Mouse (Mus musculus) T-helper 2 cell (primary cell): ENCODE results near the gene 1700088E04Rik.

ENCODE experiments used
- in situ Hi-C: fragments of 300-600 bp; cut with MboI, MseI; formaldehyde crosslinking; loops from one replicate; pipeline ENCODE4 v1.15.1; 2025; ENCODE audit warnings: high pct_unique_total_duplicates

The 1700088E04Rik gene

DNA sequence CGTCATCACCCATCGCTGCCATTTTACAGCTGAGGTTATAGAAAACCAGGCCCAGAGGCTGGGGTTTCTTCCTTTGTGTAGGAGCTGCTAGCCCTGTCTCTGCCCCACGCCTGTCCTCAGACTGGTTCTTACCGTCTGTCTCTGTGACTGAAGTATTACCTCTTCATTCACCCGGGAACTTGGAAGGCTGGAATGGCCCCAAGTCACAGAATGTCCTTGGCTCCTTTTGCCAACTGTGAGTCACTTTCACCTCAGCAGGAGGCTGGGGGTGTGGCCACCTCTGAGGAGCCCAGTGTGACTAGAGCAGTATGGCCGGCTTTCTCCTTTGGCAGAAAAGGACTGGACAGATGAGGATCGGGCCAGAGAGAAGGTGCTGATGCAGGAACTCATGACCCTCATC lies 9.6 kb downstream of the 1700088E04Rik start:
- in situ Hi-C loops: no loop called here

- in situ Hi-C loops: no loop called here
Observed at GRCm38 (mm10) chr15:79130782-79131181, 10.3 kb downstream of the 1700088E04Rik start.

- in situ Hi-C loops: no loop called here
Observed at GRCm38 (mm10) chr15:79129311-79129710, 11.7 kb downstream of the 1700088E04Rik start.

DNA sequence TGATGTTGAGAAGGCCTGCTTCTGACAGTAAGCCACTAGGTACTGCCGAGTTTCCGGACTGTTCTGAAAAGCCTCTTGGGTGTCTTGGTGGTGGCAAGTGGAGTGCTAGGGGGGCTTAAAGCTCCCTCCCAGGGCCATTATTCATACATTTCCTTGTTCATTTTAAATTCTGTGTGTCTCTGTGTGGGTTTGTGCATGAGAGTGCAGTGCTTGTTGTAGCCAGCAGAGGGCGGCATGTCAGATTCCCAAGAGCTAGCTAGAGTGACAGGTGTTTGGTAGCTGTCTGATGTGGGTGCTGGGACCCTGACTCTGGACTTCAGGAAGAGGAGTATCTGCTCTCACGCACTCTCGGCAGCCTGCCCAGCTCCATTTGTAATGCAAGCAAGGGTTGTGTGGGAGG lies 12.8 kb downstream of the 1700088E04Rik start:
- in situ Hi-C loops: no loop called here

DNA sequence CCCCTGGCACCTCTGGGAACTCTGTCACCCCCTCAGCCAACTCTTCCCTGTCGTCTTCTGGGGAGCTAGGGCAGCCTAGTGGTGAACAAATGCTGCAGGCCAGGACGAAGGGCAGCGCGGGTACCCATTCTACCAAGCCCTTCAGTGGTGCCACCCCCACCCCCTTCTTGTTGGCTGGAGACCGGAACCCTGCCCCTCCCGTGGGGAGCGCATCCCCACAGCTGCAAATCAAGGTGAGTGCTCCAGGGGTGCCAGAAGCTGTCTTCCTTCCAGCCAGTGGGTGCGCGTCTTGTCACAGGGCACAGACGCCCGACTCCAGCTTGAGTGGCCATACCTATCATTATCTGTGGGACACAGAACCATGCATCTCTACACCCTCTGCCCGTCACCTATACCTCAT lies 14.0 kb downstream of the 1700088E04Rik start:
- in situ Hi-C loops: no loop called here

GRCm38 (mm10) chr15:79126217-79126932 lies 14.7 kb downstream of the 1700088E04Rik start:
- in situ Hi-C loops: no loop called here

DNA sequence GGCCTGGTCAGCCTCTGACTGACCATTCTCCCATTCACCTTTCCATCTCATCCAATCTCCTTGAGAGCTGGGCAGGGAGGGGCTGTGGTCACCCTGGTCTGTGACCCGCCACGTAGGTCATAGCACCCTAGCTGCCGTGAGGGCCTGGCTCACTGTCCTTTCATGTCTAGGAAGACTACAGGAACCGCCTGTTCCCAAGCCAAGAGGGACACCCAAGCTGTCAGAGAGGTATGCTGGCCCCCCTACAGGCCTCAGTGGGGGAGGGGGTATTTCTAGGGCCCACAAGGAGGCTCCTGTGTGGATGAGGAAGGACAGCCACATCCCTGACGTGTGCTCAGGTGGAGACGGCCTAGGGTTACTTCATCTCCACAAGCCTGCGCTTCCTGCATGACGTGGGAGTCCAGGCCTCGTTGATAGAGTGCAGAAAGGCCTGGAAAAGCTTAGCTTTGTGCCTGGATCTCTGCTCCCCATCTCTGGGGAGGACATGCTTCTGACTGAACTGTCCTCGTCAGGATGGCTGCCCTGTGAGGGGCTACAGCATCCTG lies 16.6 kb downstream of the 1700088E04Rik start:
- in situ Hi-C loops: no loop called here

GRCm38 (mm10) chr15:79123751-79124150 lies 17.3 kb downstream of the 1700088E04Rik start:
- in situ Hi-C loops: no loop called here

GRCm38 (mm10) chr15:79122546-79122945 lies 18.5 kb downstream of the 1700088E04Rik start:
- in situ Hi-C loops: no loop called here

GRCm38 (mm10) chr15:79122119-79122518 lies 18.9 kb downstream of the 1700088E04Rik start:
- in situ Hi-C loops: no loop called here

GRCm38 (mm10) chr15:79119491-79119890 lies 21.6 kb downstream of the 1700088E04Rik start:
- in situ Hi-C loops: no loop called here

DNA sequence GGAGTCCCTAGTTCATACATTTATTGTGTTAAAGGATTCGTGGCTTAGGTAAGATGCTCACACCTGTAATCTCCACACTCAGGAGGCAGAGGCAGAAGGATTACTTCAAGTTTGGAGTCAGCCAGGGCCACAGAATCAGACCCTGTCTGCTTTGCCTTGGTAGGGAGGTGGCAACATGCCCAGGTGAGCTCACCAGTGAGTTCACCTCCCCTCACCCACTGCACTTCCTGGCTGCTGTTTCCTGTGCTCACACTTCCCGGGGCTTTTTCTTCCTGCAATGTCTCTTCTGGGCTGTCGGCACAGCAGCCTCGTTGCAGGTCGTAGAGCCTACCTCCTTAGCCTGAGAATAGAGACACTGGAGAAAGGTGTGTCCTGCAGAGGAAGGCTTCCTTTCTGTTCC lies 25.8 kb downstream of the 1700088E04Rik start:
- in situ Hi-C loops: no loop called here

DNA sequence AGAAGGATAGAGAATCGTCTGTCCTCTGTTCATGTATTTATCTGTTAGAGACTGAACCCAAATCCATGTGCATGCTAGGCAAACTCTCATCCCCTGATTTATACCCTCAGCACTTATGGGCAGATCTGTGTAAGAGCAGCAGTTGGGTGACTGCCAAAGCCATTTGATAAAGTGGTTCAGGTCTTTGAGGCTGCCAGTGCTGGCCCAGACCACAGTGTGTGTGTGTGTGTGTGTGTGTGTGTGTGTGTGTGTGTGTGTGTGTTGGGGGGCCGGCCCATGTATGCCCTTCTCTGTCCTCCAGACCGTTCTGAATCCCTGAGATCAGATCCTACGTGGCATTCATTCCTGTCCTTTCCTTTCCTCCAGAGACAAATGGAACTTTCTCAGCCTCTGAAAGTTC lies 29.3 kb downstream of the 1700088E04Rik start:
- in situ Hi-C loops: no loop called here

DNA sequence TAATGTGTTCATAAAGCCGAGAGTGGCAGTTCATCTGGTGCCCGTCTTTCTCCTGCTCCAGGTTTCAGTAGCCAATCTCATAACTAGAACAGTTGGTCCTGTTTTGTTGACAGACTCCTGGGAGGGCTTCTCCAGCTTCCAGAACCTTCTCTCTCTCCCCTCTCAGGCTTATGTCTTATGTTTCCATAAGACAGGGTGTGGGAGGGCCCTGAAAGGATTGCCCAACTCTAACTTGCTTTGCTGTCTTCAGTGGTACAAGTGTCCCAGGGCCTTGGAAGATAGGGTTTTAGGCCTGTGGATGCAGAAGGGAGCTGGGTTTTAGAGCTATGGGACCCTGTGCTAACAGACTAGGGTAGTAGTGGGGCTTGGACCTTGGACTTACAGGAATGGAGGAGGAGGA lies 30.5 kb downstream of the 1700088E04Rik start:
- in situ Hi-C loops: no loop called here

DNA sequence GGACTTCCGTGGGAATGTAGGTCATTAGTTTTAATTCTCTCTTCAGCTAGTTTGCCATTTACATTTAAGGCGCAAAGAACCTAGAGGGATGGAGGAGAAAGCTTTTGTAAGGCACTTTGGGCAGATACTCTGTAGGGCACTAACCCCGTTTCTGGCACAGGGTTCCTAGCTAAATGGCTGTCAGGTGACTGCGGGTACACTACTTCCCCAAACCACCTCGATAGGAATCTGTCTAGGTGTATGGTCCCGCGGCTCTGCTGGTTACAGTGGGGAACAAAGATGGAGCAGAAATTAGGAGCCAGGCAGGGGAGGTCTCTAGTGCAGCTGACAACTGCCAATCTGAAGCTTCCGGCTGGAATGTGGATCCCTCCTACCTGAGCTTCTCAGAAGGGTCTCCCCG lies 31.0 kb downstream of the 1700088E04Rik start:
- in situ Hi-C loops: no loop called here

DNA sequence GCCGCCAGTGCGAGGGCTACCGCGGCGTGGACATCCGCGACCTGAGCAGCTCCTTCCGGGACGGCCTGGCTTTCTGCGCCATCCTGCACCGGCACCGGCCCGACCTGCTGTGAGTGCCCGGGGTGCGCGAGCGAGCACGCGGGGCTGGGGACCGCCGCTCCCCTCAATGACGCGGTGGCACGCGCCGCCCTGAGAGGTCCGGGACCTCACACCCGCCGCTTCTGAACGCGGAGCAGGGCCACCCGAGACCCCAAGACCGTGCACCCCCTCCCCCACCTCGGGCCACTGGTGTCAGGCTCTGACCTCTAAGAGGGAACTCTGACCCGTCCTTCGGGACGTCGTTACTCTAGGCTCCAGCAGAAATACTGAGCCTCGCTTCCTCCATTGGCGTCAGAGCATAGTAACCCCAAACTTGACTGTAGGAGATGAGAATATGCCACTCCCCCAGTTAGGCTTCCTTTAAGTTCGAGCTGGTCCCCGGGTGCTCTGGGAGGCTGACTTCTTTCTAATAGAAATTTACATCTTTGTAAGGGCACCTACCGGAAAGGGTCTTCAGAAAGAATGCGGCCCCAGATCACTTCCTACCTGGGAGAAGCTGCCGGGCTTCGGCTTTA lies 31.6 kb downstream of the 1700088E04Rik start:
- in situ Hi-C loops: no loop called here

GRCm38 (mm10) chr15:79108421-79109320 lies 32.4 kb downstream of the 1700088E04Rik start, which contains the start of gene Micall1:
Micall1 (plus strand) TSS chr15:79108898.
- in situ Hi-C loops: no loop called here

DNA sequence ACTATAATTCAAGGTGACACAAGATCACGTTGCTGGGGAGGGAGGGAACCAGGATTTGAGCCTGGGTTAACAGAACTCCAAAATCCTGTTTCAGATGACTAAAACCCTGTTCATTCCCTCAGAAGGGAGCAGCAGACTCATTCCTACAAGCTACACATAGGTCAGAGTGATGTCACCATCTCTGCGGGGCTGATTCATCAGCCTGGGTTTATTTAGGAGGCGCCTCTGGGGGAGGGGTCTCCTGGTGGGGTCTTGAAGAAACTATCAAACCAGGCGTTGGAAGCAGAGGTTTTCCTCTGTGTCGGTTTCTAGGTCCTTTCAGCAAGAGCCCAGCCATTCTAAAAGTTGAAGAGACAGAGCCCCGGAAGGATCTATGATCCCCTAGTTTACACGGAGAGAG lies 33.1 kb downstream of the 1700088E04Rik start:
- in situ Hi-C loops: no loop called here

GRCm38 (mm10) chr15:79105804-79106203 lies 35.2 kb downstream of the 1700088E04Rik start:
- in situ Hi-C loops: no loop called here

DNA sequence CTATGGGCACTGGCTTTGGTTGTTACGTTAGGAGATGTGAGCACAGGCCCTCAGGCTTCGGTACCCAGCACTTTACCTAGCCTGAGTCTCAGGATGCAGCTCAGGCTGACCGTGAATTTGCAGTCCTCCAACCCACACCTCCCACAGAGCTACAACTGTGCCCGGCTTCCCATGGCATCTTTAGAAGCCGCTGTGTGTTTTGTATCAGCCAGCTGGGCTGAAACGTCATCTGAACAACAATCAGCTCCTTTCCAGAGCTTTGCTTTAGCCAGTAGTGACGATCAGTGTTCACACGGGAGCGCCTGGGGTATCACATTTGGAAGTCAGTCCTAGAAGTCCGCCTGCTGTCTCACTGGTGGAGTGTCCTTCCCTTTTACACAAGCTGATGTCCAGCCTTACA lies 37.8 kb downstream of the 1700088E04Rik start:
- in situ Hi-C loops: no loop called here

GRCm38 (mm10) chr15:79101531-79101930 lies 39.5 kb downstream of the 1700088E04Rik start:
- in situ Hi-C loops: no loop called here

DNA sequence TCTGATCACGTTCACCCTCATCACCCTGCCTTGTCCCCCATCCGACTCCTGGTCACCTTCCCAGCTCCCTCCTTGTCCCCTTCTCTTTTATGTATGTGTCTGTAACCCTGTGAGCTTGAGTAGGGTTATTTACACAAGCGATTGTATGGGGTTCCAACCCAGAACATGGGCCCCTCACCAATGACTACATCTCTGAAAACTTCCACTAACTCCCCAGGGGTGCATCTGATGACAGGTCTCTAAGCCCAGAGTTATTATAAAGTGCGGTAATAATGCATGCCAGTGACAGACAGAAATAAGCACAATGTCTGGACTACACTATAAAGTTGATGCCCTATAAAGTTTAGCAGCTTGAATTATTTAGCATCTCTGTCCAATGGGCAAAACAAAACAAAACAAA lies 40.7 kb downstream of the 1700088E04Rik start:
- in situ Hi-C loops: no loop called here
